Mouse (Mus musculus) right cerebral cortex, adult 18-20 months (tissue): ENCODE results near the gene Wars.

Experiments
- DNase-seq: peaks from one replicate; pipeline ENCODE4 v3.0.0; 2022; ENCODE audit warnings: mixed read lengths

Wars gene

DNA sequence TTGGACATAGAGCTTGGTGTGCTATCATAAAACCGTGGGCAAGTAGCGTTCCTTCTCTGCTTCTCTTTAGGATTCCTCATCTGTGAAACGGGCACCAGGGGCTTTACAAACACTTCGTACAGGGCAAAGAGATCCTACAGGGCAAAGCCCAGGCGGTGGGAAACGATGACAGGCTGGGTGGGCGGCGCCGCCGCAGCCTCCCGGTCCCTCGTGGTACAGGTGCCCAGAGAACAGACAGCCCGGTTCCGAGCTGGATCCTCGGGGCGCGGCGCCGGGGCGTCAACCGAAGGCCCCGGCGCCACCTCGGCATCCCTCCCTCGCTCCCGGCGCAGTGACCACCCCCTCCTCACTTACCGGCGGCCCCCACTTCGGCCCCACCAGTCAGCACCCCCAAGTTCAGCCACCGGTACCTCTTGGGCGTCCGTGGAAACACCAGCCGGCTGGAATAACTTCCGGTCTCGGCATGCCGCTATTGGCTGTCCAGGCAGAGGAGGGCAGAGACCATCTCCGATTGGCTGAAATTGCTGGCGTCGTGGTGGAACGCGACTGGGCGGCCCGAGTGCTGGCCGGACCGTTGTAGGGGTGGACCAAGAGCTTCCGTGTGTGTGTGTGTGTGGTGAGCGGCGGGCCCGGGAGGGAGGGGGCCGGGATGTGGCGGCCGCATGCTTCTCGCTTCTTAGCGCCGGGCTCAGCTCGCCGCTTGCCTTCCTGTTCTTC, at the start of gene Wars:
Wars (minus strand) TSS at position 460 of the 717 bp plus-strand sequence.
- DNase-seq = peak; percentile 97

DNA sequence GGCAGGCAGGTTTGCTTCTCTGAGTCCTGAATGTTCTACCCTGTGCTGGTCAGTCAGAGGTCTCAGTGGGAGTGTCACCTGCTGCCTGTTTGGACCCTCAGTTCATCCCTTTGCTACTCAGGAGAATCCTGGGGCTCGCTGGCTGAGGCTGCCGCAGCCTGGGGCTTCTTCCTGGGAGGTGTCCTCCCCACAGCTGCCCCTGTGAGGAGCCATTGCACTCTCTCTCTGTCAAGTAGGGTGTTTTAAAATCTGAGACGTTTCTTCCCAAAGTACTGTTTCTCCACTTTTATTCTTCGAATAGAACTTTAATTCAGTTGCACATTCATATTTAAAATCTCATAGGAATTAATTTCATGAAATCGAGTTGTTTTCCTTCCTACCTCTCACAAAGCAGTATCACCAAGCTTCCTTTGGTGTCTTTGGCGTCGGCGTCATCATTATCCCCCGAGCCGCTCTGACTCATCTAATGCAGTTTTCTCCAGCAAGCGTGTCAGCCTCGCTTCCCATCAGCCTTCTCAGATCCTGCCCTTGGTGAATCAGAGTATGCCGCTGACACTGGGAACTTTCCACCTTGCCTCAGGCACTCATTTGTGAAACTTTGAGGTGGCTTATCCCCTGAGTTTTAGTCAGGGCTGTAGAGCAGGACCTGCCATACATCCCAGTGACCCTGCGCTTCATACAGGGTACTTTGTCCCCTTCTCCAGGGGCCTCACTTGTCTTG, 48.4 kb upstream of the Wars start:
- peak; percentile 63 for DNase-seq

DNA sequence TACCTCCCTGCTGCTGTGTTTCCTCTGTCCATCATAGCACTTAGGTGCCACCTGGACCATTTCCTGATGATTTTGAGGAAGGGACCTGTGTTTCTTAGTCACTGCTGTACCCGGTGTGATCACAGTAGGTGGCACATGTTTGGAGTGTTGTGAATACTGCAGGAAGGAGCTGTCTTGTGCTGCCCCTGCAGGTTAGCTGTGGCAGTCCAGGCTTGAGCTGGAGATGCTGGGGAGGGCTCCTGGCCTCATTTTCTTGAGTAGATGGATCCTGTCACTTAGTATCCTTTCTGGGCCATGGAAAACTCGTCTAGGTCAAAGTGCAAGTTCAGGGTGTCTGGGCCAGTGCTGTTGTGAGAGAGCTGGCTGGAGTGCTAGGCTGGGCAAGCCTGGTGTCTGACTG, 47.3 kb upstream of the Wars start:
- no peak for DNase-seq

DNA sequence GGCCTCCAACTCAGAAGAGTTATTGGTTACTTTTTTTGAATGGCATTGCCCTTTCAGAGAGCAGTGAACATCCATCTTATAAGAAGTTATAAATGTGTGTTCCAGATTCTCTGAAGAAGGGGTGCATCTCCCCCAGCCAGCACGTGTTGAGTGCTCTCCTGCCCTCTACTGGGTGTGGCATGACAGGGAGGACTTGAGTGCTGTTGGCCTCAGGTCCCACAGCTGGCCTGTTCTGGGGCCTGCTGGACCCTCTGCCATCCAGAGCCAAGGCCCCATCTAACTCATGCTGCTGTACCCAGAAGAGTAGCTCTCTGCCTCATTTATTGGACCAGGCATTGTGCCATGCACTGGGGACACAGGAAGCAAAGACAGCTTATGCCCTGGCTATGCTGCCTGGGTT, 46.3 kb upstream of the Wars start:
- no peak for DNase-seq

DNA sequence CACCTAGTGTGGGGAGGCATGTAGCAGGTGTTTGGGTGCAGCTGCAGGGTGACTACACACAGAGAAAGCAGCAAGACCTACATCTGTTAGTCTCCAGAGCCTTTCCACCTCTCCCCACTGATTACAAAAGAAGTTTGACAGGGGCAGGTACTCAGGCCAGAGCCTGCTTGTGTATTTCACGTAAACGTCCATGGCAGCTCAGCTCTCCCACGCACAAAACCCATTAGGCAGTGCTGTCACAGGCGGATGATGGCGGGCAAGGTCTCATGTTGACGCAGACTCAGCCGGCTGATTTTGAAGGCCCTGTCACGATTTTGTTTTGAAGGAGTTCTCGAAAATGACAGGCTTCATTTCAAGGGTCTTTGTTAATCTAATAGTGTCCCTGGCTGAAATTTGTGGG, 45.3 kb upstream of the Wars start:
- no peak for DNase-seq

DNA sequence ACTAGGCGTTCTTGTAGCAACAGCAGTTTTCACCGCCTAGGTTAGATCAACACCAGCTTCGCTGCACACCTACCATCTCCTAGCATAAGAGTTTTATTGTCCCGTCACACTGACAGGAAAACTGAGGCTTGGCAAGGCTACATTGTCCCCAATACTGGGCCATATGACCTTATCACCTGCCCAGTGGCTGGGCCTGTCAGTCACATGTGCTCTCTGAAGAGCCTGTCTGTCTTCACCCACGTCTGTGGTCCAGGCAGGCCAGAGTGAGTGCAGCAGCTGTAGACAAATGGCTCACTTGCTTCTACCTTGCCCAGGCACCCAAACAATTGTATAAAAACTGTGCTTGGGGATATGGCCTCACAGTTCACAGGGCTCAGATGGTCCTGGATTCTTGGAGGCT, 44.9 kb upstream of the Wars start:
- no peak for DNase-seq

DNA sequence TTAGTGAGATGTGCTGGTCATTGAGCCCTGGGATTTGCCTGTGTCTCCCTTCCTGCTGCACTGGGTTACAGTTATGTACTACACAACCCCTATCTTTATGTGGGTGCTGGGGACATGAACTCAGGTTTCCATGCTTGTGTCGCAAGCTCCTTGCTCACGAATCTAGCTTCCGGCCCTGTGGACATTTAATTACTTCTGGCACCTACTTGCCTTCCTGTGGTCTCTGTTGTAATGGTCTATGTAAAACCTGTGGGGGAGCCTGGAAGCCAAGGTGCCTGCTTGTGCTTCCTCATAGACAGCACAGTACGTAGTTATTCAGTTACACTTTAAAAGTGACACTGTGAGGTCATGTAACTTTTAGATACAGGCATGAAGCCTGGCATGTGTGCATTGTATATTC, 43.5 kb upstream of the Wars start:
- DNase-seq = no peak

DNA sequence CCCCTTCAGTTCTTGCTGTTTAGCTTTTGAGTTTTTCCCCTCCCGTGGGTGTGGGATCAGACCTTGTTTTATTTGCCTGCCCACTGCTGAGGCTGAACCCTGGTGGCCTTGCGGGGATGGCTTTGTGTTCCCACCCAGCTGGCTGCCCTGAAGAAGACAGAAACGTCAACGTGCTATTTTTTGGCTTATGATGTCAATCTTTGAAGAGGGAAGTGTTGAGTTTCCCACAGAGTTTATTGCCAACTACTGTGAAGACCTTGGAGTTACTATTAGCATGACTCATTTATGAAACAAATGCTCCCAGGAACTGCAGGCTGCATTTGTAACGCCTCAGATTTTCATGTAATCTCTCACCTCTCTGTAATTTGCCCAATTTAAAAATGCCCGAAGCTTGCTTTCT, 42.9 kb upstream of the Wars start:
- DNase-seq = no peak

DNA sequence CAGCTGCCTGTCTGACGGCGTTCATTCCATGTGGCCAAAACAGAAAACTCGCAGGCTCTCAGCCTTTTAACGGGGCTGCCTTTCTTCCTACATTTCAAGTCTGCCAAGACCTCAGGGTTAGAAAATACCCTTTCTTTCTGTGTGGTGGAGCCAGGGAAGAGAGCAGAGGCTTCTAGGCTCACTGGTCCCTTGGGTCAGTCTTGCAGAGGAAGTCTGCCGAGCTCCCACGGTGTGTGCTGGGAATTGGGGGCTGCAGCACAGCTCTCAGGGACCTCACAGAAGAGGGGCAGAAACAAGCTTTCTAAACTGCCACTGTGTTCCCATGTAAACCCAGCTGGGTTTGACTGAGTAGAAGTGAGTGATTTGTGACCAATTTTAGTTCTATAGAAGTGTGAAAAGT, 40.3 kb upstream of the Wars start:
- DNase-seq = no peak

DNA sequence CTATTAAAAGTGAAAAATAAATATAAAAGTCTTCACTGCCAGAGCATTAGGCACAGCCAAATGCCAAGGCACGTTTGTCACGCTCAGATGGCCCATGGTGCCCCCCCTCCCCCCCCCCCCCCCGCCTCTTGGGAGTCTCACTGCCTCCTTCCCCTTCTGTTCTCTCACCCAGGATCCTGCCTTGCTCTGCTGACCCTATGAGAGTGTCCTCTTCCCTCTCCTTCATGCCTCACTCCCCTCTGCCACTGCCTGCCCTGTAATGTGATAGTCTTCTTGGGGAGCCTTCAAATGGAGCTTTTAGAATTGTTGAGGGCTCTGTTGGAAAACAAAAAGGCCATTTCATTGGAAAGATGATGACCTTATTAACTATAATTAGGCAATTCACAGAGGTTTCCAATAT, 38.1 kb upstream of the Wars start:
- DNase-seq = no peak

DNA sequence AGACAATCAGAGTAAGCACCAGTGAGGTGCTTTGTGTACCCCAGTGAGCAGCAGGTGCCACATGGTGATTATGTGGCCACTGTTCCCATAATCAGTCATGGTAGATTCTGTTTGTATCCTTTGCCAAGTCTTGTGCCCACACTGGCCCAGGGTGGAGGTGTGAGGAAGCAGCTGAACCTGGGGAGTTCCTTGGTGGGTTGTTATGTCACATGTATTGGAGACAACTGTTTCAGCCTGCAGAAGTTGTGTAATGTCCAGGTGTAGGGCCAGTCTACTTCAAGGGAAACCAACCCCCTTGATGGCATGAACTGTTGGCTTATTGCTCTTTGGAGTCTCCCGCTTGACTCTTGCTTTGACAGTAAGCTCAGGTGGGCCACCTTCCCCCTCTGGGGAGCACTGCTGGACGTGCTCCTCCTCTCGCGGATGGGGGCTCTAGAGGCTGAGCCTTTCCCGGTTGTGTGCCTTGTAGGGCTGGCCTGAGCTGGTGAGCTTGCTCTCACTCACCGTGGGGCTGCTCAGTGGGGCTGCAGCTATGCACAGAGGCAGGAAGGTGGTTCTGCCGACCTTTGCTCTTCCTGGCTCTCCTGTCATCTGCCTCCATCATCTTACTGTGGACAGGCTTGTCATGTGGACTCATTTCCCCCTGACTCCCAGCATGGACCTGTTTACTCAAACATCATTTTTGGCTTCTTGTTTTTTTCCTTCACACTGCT, 37.5 kb upstream of the Wars start:
- DNase-seq = no peak

DNA sequence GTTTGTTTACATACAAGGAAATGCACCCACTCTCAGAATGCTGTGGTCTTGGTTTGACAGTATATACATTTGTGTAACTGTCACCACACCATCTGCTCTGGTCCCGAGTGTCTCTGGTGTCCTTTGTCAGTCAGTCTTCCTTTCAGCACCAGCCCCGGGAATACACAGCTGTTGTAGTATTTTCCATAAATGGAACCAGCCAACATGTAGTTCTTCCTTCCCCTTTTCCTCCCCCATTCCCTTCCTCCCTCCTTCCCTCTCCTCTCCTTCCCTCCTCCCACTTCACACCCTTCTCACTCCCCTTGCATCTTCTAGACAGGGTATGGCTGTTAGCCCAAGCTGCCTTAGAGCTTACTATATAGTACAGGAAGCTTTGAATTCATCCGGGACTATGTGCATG, 35.5 kb upstream of the Wars start:
- DNase-seq = no peak

DNA sequence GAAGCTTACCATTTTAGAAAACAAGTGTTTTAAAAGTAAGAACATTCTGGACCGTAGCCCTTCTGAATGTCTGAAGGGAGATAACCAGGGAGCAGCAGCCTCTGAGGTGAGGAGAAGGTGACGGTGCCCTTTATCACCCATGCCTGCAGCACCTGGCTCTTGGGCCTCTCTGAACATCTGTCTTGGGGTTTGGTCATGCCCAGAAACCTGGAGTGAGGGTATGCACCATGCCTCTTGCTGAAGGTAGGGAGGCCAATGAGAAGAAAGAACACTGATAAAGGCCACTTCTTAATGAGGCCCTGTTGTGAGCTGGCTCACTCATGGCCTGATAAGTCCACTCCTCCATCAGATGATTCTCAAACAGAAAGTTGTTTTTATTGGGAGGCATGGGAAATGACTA, 34.3 kb upstream of the Wars start:
- DNase-seq = no peak

DNA sequence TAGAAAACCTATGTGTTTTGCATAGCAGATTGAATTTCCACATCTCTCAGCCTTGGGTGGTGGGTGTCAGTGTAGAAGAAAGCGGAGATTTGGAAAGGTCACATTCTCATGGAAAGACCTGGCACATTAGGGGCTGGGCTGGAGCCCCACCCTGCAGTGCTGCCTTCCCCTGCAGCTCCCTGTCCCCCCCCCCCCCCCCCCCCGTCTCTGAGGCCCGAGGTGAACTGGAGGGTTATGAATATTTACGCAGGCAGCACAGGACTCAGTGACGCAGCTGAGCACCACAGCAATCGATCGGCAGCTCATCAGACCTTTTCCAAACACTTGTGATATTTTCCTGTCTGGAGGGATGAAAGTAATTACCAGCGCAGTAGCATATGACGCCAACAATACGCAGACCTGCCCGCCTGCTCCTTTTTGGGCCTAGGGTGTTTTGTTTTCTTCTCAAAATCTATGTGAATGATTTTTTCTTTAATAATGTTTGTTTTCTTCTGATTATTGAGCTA, 32.7 kb upstream of the Wars start:
- DNase-seq = no peak

DNA sequence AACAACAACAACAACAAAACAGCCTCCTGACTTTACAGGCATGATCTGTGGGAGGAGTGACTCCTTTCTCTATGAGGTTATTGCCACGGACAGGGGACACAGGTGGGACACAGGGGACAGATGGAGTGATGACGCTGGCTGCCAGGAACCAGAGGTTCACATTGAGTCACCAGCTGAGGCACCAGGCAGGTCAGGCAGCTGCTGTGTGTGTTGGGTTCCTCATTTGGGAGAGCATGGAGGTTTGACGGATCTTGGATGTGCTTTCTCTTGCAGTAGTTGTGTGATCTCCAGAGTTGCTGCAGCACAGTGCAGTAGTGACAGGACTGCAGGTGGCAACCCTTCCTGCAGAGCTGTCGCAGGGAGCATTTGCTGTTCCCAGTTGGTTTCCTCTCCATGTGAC, 24.8 kb upstream of the Wars start:
- no peak for DNase-seq

DNA sequence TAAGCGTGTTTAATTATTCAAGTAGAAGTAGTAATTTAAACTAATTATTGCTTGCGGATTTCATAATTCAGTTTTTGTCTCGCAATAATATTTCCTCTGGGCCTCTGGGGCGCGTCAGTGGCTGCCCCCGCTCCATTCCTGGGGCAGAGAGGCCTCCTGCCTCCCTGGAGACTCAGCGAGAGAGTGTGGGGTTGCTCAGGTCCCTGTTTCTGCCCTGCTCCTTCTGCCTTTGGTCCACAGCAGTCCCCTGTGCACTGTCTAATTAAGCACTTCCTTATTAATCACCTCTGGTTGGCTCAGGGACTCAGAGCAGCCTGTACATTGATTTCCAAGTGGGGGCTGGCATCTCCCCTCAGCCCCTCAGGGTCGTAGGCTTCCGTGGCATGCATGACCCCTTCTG, 23.5 kb upstream of the Wars start:
- DNase-seq = no peak

DNA sequence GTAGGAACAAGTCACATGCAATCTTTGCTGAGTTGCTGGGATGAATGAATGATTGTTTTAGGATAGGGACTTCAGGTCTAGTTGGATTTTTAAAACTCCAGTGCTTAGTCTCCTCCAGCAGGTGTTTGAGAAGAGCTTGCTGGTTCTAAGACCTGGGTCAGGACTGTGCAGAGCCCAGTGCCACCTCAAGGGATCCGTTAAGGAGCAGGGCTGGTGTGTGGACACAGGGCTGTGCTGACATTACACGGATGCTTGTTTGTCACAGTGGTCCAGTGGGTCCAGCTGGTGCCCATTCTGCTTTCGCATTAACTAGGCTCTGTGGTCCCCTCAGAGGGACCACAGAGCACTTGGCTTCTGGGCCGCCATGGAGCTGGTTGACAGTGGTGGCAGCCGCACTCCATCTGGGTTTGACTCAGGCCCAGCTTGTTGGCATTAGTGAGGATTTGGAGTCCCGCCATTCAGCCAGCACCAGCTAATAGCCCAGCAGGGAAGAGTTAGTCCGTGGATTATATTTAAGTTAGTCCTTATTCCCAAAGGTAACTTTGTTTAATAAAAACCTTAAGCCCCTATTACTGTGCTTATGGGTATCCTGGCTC, 22.6 kb upstream of the Wars start:
- DNase-seq = no peak

DNA sequence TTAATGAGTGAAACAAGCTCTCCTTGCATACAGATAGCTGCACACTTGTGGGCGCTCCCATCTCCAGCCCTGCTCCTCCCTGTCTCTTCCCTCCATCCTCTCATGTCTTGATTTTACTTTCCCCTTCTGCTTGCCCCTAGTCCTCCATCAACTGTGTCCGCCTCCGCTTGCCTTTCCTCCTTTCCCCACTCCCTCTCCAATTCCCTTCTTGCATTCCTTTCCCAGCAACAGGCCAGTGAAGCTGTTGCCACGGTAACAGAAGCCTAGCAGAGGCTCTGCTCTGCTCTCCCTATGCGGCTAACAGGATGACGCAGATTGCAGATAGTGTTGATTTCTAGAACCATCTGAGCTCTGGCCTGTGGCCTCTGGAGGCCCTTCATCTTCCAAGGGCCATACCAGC, 21.9 kb upstream of the Wars start:
- DNase-seq = peak; percentile 79

DNA sequence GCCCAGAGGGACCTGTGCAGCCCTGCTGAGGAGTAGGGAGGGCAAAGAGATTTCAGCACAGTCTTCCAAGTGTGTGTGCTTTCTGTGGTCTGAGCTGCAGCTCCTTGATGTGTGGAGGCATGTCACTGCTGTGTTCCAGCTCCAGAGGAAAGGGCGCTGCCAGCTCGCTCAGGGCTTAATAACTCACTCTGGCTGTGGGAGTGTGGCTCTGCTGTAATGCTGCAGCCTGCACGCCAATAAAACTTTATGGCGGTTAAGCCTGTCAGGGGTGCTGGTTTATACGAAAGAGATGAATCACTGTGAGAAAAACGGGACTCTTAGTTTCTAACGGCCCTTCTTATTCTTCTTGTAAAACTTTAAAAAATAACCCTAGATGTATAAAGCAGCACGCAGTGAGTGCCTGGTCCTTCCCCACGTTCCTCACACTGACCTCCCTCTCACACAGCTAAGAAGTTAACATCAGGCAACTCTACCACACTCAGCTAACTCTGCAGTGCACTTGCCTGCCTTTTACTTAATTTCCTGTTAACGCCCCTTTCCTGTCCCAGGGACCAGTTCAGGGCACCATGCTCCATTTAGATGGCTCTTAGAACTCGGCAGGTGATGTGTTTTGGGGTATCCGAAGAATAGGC, 20.9 kb upstream of the Wars start:
- DNase-seq = no peak

DNA sequence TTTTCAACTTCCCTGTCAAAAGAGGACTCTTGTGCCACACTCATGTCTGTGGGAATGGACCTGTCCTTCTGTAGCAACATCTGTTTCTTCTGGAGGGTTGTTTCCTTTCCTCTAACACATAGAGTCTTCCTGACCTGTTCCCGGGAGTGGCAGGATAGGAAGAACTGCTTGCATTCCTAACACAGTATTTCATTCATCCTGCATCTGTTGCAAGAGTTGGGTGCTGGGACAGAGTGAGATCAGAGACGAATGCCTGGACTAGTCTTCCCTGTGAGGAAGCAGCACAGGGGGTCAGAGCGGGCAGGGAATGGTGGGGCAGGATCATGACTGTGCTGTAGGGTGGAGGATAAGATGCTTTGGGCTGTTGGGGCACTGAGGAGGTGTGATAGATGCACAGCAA, 20.2 kb upstream of the Wars start:
- no peak for DNase-seq

DNA sequence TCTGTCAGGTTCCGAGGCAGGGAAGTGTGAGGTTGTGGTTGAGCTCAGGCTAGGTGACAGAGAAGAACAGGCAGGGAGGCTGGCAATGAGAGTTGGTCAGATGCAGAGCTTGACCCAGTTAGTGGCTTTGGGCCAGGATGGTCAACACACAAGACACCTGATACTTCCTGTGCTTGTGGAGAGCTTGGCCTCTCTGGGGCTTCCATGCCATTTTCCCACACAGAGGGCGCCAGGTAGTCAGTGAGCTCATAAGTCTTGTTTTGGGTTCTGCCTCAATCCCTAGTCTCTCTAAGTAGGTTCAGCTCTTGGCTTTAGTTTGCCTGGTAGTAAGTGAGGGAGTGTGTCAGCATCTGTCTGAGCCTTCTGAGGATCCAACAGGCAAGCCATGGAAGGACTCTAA, 18.5 kb upstream of the Wars start:
- no peak for DNase-seq

DNA sequence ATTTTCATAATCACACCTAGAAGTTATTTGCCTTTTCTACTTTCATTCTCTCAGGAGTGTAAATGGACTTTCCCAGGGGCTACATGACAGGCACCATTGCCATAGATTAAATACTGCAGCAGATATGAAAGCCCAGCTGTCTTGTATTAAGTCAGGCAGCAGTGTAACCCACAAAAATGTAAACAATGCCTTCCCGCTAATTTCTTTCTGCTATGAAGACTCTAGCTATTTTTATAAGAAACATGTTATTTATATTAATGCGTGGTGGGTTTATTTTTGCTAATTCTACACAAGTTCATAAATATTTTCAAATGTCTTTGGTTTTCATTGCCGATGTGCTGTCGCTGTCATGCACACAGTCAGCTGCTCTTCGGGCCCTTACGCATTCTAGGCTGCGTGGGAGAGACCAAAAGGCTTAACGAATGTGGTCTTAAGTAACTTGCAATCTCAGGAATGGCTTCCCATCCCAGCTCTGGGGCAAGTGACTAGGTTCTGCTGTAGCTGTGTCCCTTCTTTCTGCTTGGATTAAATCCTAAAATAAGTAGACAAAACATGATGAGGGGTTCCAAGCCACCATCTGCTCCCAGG, 16.0 kb upstream of the Wars start:
- no peak for DNase-seq

DNA sequence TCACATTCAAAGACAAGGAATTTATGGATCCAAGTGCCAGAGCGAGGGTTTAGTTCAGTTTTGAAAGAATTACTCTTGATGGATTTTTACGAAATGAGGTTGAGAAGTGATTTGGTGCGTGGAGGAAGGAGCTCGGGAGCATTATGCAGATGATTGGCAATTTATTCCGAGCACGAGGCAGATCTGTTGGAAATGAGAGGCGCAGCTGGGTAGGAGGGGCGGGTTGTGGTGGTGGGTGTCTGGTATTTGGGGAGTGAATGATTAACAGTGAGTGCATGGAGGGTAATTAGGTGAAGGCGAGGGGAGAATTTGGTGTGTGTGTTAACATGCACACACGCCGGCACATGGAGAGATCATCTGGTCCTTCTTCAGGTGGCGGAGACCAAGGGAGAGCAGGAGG, 12.4 kb upstream of the Wars start:
- no peak for DNase-seq
